Mouse (Mus musculus): Measurements from ENCODE around the gene Rap1gap2. TPM values are rescaled to one million over a fixed set of nuclear protein-coding genes. Genes with fewer than 3 reads are reported as not detected.
"Not testable (repeated sequence)": the region's sequence is repeated elsewhere in the genome, so short reads cannot be mapped to it uniquely, and the experiment has no call there.

Rap1gap2 gene
- polyA plus RNA-seq, 1 experiment, result 7.3 TPM

DNA sequence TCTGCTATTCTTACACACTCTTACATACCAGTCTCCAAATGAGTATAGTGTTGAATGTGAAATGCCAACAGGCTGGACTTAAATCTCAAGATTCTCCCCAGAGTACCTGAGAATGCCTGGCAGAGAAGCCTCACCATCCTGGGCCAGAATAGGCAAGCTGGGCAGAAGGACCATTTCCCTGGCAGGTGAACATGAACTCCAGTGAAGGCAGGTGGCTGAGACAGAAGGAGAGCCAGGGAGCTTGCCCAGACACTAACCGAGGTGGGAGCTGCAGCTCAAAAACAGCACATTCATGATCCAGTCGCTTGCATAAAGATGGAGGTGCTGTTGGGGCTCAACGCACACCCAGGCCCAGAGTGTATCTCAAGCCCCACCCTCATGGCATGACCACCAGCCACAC is 28.3 kb downstream of the Rap1gap2 start:
- Histone ChIP-seq H3K4me3 (ENCODE audit: insufficient read depth, low read length) (no peak overlapping the region), H3K4me1 (ENCODE audit: control insufficient read depth, insufficient read depth, low read length) (no peaks in the 10 kb centered on the region), H3K27ac (ENCODE audit: insufficient read depth, low read length) (no peak overlapping the region)
- TF ChIP-seq CTCF (IDR thresholded peaks at IDR 0.05; ENCODE audit: borderline replicate concordance, insufficient read depth, low read length) (no peak), POLR2A (IDR thresholded peaks at IDR 0.05; ENCODE audit: low read depth, low read length) (no peak)

DNA sequence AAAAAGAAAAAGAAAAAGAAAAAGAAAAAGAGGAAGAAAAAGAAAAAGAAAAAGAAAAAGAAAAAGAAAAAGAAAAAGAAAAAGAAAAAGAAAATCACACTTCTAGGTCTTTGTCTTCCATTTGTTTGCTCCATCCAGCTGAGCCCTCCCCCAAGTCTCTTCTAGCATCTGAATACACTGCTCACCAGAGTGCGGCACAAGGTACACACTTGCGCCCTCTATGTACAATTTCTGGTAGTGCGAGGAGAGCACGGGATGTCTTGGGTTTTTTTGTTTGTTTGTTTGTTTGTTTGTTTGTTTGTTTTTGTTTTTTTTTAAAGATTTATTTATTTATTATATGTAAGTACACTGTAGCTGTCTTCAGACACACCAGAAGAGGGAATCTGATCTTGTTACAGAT is 29.4 kb downstream of the Rap1gap2 start:
- not testable (repeated sequence) for H3K4me3 ChIP-seq (ENCODE audit: insufficient read depth, low read length); H3K27ac ChIP-seq (ENCODE audit: insufficient read depth, low read length); H3K4me1 ChIP-seq (ENCODE audit: control insufficient read depth, insufficient read depth, low read length)

DNA sequence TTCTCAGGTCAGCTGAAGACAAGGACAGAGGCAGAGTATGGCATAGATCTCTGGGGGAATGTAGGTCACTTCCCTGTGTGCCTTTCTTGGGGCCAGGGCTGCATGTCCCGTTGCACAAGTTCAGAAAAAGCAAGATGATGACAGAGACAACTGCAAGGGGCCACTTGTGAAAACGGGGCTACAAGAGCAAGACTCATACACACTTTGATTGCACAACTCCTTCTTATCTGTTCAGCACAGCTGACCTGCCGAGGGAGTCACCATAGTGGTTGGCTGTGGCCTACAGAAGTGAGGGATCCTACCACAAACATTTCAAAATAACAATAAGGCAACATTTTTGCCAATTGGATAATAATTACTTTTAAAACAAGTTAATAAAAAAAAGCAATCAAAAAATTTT is 33.6 kb downstream of the Rap1gap2 start:
- TF ChIP-seq POLR2A (IDR thresholded peaks at IDR 0.05; ENCODE audit: low read depth, low read length) (no peak), CTCF (IDR thresholded peaks at IDR 0.05; ENCODE audit: borderline replicate concordance, insufficient read depth, low read length) (no peak)
- no peaks in the 10 kb centered on the region for H3K4me1 ChIP-seq (ENCODE audit: control insufficient read depth, insufficient read depth, low read length)
- H3K4me3 ChIP-seq (ENCODE audit: insufficient read depth, low read length), result no peak overlapping the region
- no peak overlapping the region for H3K27ac ChIP-seq (ENCODE audit: insufficient read depth, low read length)

DNA sequence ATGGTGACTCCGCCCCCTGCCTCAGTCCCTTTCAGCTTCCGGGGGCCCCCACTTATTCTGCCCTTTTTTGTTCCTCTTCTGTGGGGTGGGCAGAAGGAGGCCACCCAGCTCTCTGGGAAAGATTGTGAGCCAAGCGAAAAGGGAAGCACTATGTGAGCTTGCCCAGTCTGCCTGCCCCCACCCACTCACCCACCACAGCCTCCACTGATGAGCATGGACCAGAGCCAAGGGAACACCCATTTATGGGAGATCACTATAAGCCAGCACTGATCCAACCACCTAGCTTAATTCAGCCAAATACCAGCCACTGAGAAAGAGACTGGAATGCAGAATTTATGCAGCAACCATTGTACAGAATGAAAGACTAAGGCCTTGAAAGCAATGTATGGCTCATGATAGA is 34.8 kb downstream of the Rap1gap2 start:
- Histone ChIP-seq H3K4me1 (ENCODE audit: control insufficient read depth, insufficient read depth, low read length) (no peaks in the 10 kb centered on the region), H3K27ac (ENCODE audit: insufficient read depth, low read length) (no peak overlapping the region), H3K4me3 (ENCODE audit: insufficient read depth, low read length) (no peak overlapping the region)
- TF ChIP-seq POLR2A (IDR thresholded peaks at IDR 0.05; ENCODE audit: low read depth, low read length) (no peak), CTCF (IDR thresholded peaks at IDR 0.05; ENCODE audit: borderline replicate concordance, insufficient read depth, low read length) (no peak)

DNA sequence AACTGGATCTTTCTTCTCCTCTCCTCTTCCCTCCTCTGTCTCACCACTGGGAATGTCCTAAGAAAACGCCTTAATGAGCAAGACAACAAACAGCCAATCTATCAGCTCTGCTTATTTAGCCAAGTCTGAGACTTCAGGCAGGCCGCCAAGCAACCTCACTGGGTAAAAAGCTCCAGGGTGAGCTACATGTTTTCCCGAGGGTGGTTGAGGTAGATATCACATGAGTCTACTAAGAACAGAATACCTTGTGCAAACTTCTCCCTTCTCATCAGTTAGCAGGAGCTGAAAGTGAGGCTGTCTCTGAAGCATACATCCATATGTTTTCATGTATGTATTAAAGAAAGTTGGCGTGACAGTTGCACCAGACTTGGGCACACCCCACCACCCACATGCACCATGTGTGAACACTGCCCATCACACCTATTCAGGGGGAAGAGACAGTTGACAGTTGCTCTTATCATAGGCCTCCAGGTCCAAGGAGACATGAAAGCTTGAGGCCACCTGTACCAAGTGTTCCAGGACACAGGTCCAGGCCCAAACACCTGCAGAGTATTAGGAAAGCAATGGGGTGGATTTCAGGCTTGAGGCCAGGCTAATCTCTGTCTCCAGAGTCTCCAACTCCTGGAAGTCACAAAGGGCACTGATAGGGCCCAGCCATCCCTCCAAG is 35.8 kb downstream of the Rap1gap2 start:
- no peak for TF ChIP-seq POLR2A (IDR thresholded peaks at IDR 0.05; ENCODE audit: low read depth, low read length)
- no peak for TF ChIP-seq CTCF (IDR thresholded peaks at IDR 0.05; ENCODE audit: borderline replicate concordance, insufficient read depth, low read length)
- no peaks in the 10 kb centered on the region for H3K4me1 ChIP-seq (ENCODE audit: control insufficient read depth, insufficient read depth, low read length)
- no peak overlapping the region for H3K4me3 ChIP-seq (ENCODE audit: insufficient read depth, low read length)
- H3K27ac ChIP-seq (ENCODE audit: insufficient read depth, low read length), result no peak overlapping the region

DNA sequence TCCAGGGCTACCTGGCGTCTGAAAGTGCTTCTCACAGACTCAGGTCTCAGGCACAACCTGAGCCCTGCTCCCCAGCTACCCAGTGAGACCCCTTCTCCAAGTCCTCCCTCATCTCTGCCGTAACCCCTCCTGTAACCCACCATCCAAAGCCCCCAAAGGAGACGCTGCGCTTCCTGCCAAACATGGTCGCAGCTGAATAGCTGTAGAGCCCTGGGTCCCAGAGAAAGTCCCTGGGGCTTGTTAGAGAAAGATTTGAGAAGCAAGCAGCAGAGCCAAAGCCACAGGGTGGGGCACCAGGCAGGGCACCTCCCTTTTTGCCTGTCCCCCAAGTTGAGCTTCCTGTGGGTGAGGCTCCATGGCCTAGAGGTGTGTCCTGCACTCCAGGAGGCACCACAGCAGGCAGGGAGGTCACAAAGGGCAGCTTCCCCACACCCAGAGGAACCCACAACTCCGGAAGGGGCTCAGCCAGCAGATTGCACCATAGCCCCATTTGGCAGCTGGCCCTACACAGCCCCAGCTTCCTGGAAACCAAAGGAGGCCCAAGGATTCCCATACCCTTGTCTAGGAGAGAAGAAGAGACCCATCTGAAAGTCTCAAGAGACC is 38.2 kb downstream of the Rap1gap2 start:
- TF ChIP-seq POLR2A (IDR thresholded peaks at IDR 0.05; ENCODE audit: low read depth, low read length) (no peak), CTCF (IDR thresholded peaks at IDR 0.05; ENCODE audit: borderline replicate concordance, insufficient read depth, low read length) (no peak)
- Histone ChIP-seq H3K4me1 (ENCODE audit: control insufficient read depth, insufficient read depth, low read length) (no peaks in the 10 kb centered on the region), H3K4me3 (ENCODE audit: insufficient read depth, low read length) (no peak overlapping the region), H3K27ac (ENCODE audit: insufficient read depth, low read length) (no peak overlapping the region)

DNA sequence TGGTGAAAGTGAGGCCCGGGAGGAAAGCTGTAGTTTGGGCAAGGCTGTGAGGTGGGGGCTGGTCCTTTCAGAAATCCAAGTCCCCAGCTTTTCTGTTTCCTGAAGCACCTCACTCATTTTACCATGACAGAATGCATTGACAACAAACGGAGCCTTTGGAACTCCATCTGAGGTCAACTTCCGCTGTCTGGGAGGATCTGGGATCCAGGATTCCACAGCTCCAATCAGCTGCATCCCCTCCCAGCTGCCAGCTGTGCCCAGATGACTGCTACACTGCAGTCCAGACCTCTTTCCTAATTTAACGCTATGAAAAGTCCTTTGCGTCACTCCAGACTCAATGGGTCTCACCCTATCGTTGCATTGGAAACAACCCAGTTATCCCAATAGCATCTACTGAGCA is 41.0 kb downstream of the Rap1gap2 start:
- no peak overlapping the region for H3K4me3 ChIP-seq (ENCODE audit: insufficient read depth, low read length)
- TF ChIP-seq CTCF (IDR thresholded peaks at IDR 0.05; ENCODE audit: borderline replicate concordance, insufficient read depth, low read length) (no peak), POLR2A (IDR thresholded peaks at IDR 0.05; ENCODE audit: low read depth, low read length) (no peak)
- H3K27ac ChIP-seq (ENCODE audit: insufficient read depth, low read length), result no peak overlapping the region
- no peaks in the 10 kb centered on the region for H3K4me1 ChIP-seq (ENCODE audit: control insufficient read depth, insufficient read depth, low read length)

DNA sequence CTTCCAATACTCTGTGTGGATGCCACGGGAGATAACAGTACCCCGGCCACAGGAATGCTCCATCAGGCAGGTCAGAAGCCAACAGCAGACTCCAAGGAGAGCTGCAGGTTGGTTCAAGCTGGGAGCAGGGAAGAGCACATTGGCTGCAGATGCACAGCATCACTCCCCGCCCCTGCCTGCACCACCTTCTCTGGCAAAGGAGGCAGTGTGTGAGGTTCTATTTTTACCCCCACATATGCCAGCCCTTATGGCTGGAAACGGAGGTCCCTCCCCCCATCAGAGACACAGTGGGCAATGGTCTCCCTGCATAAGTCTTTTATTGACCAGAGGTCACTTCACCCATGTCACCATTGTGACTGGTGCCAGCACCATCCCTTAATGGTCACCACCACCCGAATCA is 42.3 kb downstream of the Rap1gap2 start:
- H3K4me3 ChIP-seq (ENCODE audit: insufficient read depth, low read length), result no peak overlapping the region
- no peaks in the 10 kb centered on the region for H3K4me1 ChIP-seq (ENCODE audit: control insufficient read depth, insufficient read depth, low read length)
- H3K27ac ChIP-seq (ENCODE audit: insufficient read depth, low read length), result no peak overlapping the region
- no peak for TF ChIP-seq POLR2A (IDR thresholded peaks at IDR 0.05; ENCODE audit: low read depth, low read length)
- TF ChIP-seq CTCF (IDR thresholded peaks at IDR 0.05; ENCODE audit: borderline replicate concordance, insufficient read depth, low read length), result no peak

DNA sequence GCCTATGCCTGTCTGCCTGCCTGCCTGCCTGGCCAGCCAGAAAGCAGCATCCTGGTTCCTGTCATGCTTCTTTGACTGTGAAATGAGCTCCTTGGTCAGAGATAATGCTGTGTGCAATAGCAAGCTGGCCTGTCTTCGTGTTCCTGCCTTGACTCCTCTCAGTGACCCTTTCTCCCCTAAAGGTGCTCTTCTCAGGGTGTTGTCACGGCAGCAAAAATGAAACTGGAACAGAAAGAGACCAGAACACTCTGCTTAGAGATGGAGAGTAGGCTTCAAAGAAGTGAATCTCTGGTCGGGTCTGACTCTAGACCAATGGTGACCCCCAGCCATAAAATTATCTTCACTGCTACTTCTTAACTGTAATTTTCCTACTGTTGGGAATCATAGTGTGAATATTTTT is 42.7 kb downstream of the Rap1gap2 start:
- Histone ChIP-seq H3K4me3 (ENCODE audit: insufficient read depth, low read length) (no peak overlapping the region), H3K4me1 (ENCODE audit: control insufficient read depth, insufficient read depth, low read length) (no peaks in the 10 kb centered on the region), H3K27ac (ENCODE audit: insufficient read depth, low read length) (no peak overlapping the region)
- TF ChIP-seq CTCF (IDR thresholded peaks at IDR 0.05; ENCODE audit: borderline replicate concordance, insufficient read depth, low read length) (no peak), POLR2A (IDR thresholded peaks at IDR 0.05; ENCODE audit: low read depth, low read length) (no peak)

DNA sequence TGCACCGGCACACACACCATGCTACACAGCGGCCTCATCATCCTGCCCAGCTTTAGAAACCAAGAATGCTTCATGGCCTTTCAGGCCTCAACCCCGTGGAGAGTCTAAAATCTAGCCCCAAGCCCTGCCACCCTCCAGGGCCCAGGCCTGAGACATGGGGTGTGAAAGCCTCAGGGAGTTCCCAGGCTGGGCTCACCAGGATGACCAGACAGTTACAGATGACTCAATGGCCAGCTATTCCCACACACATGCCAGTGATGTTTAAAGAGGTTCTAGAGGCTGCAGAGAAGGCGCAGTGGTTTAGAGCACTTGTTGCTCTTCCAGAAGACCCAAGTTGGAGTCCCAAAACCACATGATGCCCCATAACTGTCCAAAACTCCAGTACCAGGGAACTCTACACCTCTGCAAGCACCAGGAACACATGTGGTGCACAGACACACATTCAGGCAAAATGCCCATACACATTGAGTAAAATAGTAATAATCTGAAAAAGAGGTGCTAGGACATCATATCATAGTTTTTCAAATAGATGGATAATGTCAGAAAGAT is 44.3 kb downstream of the Rap1gap2 start:
- TF ChIP-seq CTCF (IDR thresholded peaks at IDR 0.05; ENCODE audit: borderline replicate concordance, insufficient read depth, low read length) (no peak), POLR2A (IDR thresholded peaks at IDR 0.05; ENCODE audit: low read depth, low read length) (no peak)
- no peak overlapping the region for H3K4me3 ChIP-seq (ENCODE audit: insufficient read depth, low read length)

More for the DNA sequence above, 44.3 kb downstream of the Rap1gap2 start:
- Histone ChIP-seq H3K4me1 (ENCODE audit: control insufficient read depth, insufficient read depth, low read length) (no peaks in the 10 kb centered on the region), H3K27ac (ENCODE audit: insufficient read depth, low read length) (no peak overlapping the region)
